Mouse (Mus musculus): Measurements from ENCODE around the gene Serp2. TPM values are rescaled to one million over a fixed set of nuclear protein-coding genes. Genes with fewer than 3 reads are reported as not detected.
A peak's percentile ranks its signal among the peaks of the same experiment; 100 is the strongest.
"Not testable (repeated sequence)": the region's sequence is repeated elsewhere in the genome, so short reads cannot be mapped to it uniquely, and the experiment has no call there.

Gene Serp2
- polyA plus RNA-seq, 1 experiment, result 1.0 TPM

- Histone ChIP-seq H3K27ac (ENCODE audit: insufficient read depth, low read depth, low read length) (no peak overlapping the region), H3K36me3 (ENCODE audit: control insufficient read depth, insufficient read depth, low read length) (no peaks in the 10 kb centered on the region)
- peak; percentile 48 for DNase-seq
Observed at GRCm38 (mm10) chr14:76569271-76569961, 12.7 kb upstream of the Serp2 start.

GRCm38 (mm10) chr14:76568548-76568947 is 11.9 kb upstream of the Serp2 start:
- Histone ChIP-seq H3K27ac (ENCODE audit: insufficient read depth, low read depth, low read length) (no peak overlapping the region), H3K4me3 (ENCODE audit: insufficient read depth, low read depth, low read length) (no peak overlapping the region), H3K27me3 (replicated peaks; ENCODE audit: control insufficient read depth, insufficient read depth, low read length) (no peaks in the 10 kb centered on the region), H3K36me3 (ENCODE audit: control insufficient read depth, insufficient read depth, low read length) (no peaks in the 10 kb centered on the region), H3K4me1 (ENCODE audit: control insufficient read depth, insufficient read depth, low read length) (peaks cover 6% of the 10 kb centered on the region; the same call in 1 of the 2 replicates)
- WGBS, result 82% methylated on average over 9 of the region's 9 CpGs
- TF ChIP-seq POLR2A (IDR thresholded peaks at IDR 0.05; ENCODE audit: low read depth, low read length) (no peak), CTCF (conservative IDR thresholded peaks at IDR 0.05; ENCODE audit: insufficient read depth, insufficient read length, low read depth, low read length) (no peak)
- no peak for DNase-seq

More at GRCm38 (mm10) chr14:76569271-76569961, 12.7 kb upstream of the Serp2 start:
- WGBS, result 55% methylated on average over 9 of the region's 9 CpGs
- H3K4me3 ChIP-seq (ENCODE audit: insufficient read depth, low read depth, low read length), result no peak overlapping the region
- peaks cover 6% of the 10 kb centered on the region; the same call in 1 of the 2 replicates for H3K4me1 ChIP-seq (ENCODE audit: control insufficient read depth, insufficient read depth, low read length)
- no peaks in the 10 kb centered on the region for H3K27me3 ChIP-seq (replicated peaks; ENCODE audit: control insufficient read depth, insufficient read depth, low read length)
- TF ChIP-seq POLR2A (IDR thresholded peaks at IDR 0.05; ENCODE audit: low read depth, low read length) (no peak), CTCF (conservative IDR thresholded peaks at IDR 0.05; ENCODE audit: insufficient read depth, insufficient read length, low read depth, low read length) (no peak)

GRCm38 (mm10) chr14:76567280-76567679 is 10.6 kb upstream of the Serp2 start:
- TF ChIP-seq POLR2A (IDR thresholded peaks at IDR 0.05; ENCODE audit: low read depth, low read length) (no peak), CTCF (conservative IDR thresholded peaks at IDR 0.05; ENCODE audit: insufficient read depth, insufficient read length, low read depth, low read length) (no peak)
- 60% methylated on average over 1 of the region's 1 CpGs for WGBS
- H3K27ac ChIP-seq (ENCODE audit: insufficient read depth, low read depth, low read length), result no peak overlapping the region
- H3K27me3 ChIP-seq (replicated peaks; ENCODE audit: control insufficient read depth, insufficient read depth, low read length), result no peaks in the 10 kb centered on the region
- peaks cover 6% of the 10 kb centered on the region; the same call in 1 of the 2 replicates for H3K4me1 ChIP-seq (ENCODE audit: control insufficient read depth, insufficient read depth, low read length)
- no peak overlapping the region for H3K4me3 ChIP-seq (ENCODE audit: insufficient read depth, low read depth, low read length)
- DNase-seq, result peak; percentile 85
- H3K36me3 ChIP-seq (ENCODE audit: control insufficient read depth, insufficient read depth, low read length), result no peaks in the 10 kb centered on the region

- no peak for DNase-seq
- H3K36me3 ChIP-seq (ENCODE audit: control insufficient read depth, insufficient read depth, low read length), result no peaks in the 10 kb centered on the region
- no peak overlapping the region for H3K4me3 ChIP-seq (ENCODE audit: insufficient read depth, low read depth, low read length)
- peaks cover 6% of the 10 kb centered on the region; the same call in 1 of the 2 replicates for H3K4me1 ChIP-seq (ENCODE audit: control insufficient read depth, insufficient read depth, low read length)
- WGBS, result 81% methylated on average over 8 of the region's 8 CpGs
- H3K27ac ChIP-seq (ENCODE audit: insufficient read depth, low read depth, low read length), result no peak overlapping the region
- no peaks in the 10 kb centered on the region for H3K27me3 ChIP-seq (replicated peaks; ENCODE audit: control insufficient read depth, insufficient read depth, low read length)
- TF ChIP-seq CTCF (conservative IDR thresholded peaks at IDR 0.05; ENCODE audit: insufficient read depth, insufficient read length, low read depth, low read length), result no peak
- no peak for TF ChIP-seq POLR2A (IDR thresholded peaks at IDR 0.05; ENCODE audit: low read depth, low read length)
Observed at GRCm38 (mm10) chr14:76566711-76567110, 10.0 kb upstream of the Serp2 start.

- 83% methylated on average over 4 of the region's 4 CpGs for WGBS
- H3K36me3 ChIP-seq (ENCODE audit: control insufficient read depth, insufficient read depth, low read length), result no peaks in the 10 kb centered on the region
- no peak overlapping the region for H3K4me3 ChIP-seq (ENCODE audit: insufficient read depth, low read depth, low read length)
- H3K4me1 ChIP-seq (ENCODE audit: control insufficient read depth, insufficient read depth, low read length), result peaks cover 6% of the 10 kb centered on the region; the same call in 1 of the 2 replicates
- no peak overlapping the region for H3K27ac ChIP-seq (ENCODE audit: insufficient read depth, low read depth, low read length)
- H3K27me3 ChIP-seq (replicated peaks; ENCODE audit: control insufficient read depth, insufficient read depth, low read length), result no peaks in the 10 kb centered on the region
- DNase-seq, result no peak
- no peak for TF ChIP-seq POLR2A (IDR thresholded peaks at IDR 0.05; ENCODE audit: low read depth, low read length)
- TF ChIP-seq CTCF (conservative IDR thresholded peaks at IDR 0.05; ENCODE audit: insufficient read depth, insufficient read length, low read depth, low read length), result no peak
Observed at GRCm38 (mm10) chr14:76566193-76566592, 9.5 kb upstream of the Serp2 start.

GRCm38 (mm10) chr14:76559208-76559607 is 2.5 kb upstream of the Serp2 start:
- WGBS, result 81% methylated on average over 2 of the region's 2 CpGs
- peak; percentile 33 for DNase-seq
- H3K27ac ChIP-seq (ENCODE audit: insufficient read depth, low read depth, low read length), result no peak overlapping the region
- no peak for TF ChIP-seq CTCF (conservative IDR thresholded peaks at IDR 0.05; ENCODE audit: insufficient read depth, insufficient read length, low read depth, low read length)
- TF ChIP-seq POLR2A (IDR thresholded peaks at IDR 0.05; ENCODE audit: low read depth, low read length), result no peak
- no peak overlapping the region for H3K4me3 ChIP-seq (ENCODE audit: insufficient read depth, low read depth, low read length)
- no peaks in the 10 kb centered on the region for H3K36me3 ChIP-seq (ENCODE audit: control insufficient read depth, insufficient read depth, low read length)
- H3K4me1 ChIP-seq (ENCODE audit: control insufficient read depth, insufficient read depth, low read length), result no peaks in the 10 kb centered on the region
- no peaks in the 10 kb centered on the region for H3K27me3 ChIP-seq (replicated peaks; ENCODE audit: control insufficient read depth, insufficient read depth, low read length)

GRCm38 (mm10) chr14:76558171-76558570 is 1.5 kb upstream of the Serp2 start:
- H3K4me3 ChIP-seq (ENCODE audit: insufficient read depth, low read depth, low read length); H3K36me3 ChIP-seq (ENCODE audit: control insufficient read depth, insufficient read depth, low read length); H3K27ac ChIP-seq (ENCODE audit: insufficient read depth, low read depth, low read length); H3K4me1 ChIP-seq (ENCODE audit: control insufficient read depth, insufficient read depth, low read length); H3K27me3 ChIP-seq (replicated peaks; ENCODE audit: control insufficient read depth, insufficient read depth, low read length); DNase-seq: not testable (repeated sequence)
- 58% methylated on average over 8 of the region's 8 CpGs for WGBS
